In the genomic region with DNA sequence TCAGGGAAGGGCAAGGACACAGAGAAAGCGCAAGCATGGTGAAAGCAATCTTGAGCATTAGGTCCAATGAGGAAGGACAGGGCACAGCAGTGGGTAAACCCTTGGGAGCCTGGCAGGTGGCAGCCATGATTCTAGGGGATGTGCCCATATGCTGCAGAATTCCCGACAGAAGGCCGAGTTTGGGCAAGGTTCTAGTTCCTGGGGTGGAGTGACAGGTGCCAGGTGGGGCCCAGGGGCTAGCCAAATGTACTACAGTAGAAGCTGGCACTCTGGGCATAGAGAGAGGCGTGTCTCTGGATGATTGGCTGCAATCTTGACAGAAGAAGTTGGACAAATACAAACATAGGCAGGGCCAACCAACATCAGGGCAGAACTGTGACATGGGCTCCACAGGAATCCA, we compare ENCODE assay signal across 31 mouse cellular contexts. TPM values are rescaled to one million over a fixed set of nuclear protein-coding genes. Genes with fewer than 3 reads are reported as not detected.
DNase-seq lines count a peak whose midpoint lies in the region; ATAC-seq and TF ChIP-seq lines count a peak whose summit lies in the region.
"Had no signal": no experiment of that assay in that cellular context is flagged by ENCODE, and none has a peak within 500 bp of the region (broad histone marks: within the 10 kb centered on the region; RNA-seq: fewer than 3 reads in every experiment).

No protein-coding gene starts in this region.

- intact Hi-C loops in left cerebral cortex, postnatal 4 days (cut with DNase I), result no loop called here
- intact Hi-C loops in left cerebral cortex, adult 2 months (cut with DNase I), result no loop called here

- no peaks in the 10 kb centered on the region for H3K4me1 ChIP-seq in liver, embryonic 12.5 days
- no peaks in the 10 kb centered on the region for H3K4me1 ChIP-seq in lung, adult 2 months (ENCODE audit: control insufficient read depth, insufficient read depth, low read length)
- H3K4me1 ChIP-seq: embryonic facial prominence, embryonic 12.5 days; hindbrain, embryonic 15.5 days; intestine, embryonic 15.5 days; liver, embryonic 15.5 days; lung, embryonic 15.5 days; midbrain, embryonic 10.5 days; neural tube, embryonic 12.5 days had no signal

- 69% methylated on average over 4 of the region's 4 CpGs for WGBS in liver, embryonic 12.5 days (ENCODE audit: insufficient replicate concordance)
- 81% methylated on average over 4 of the region's 4 CpGs for WGBS in lung, adult 2 months

- no peak overlapping the region for H3K4me3 ChIP-seq in left cerebral cortex, adult 2 months
- H3K4me3 ChIP-seq in liver, embryonic 12.5 days, result no peak overlapping the region
- H3K4me3 ChIP-seq in lung, adult 2 months (replicated peaks; ENCODE audit: extremely low read depth, low read depth, low read length), result no peak overlapping the region
- H3K4me3 ChIP-seq: embryonic facial prominence, embryonic 12.5 days; hindbrain, embryonic 15.5 days; intestine, embryonic 15.5 days; liver, embryonic 15.5 days; lung, embryonic 15.5 days; midbrain, embryonic 10.5 days; myocyte; neural tube, embryonic 12.5 days had no signal

- DNase-seq in left cerebral cortex, postnatal 4 days, result peak; percentile 80
- DNase-seq in left cerebral cortex, adult 2 months (ENCODE audit: extremely low spot score in 1 of 2, low spot score in 2 of 2), result no peak
- peak; percentile 94 for DNase-seq in cerebellum, adult 11-12 months
- DNase-seq in cerebellum, adult 9-11 months, result peak; percentile 95
- no peak for DNase-seq in spleen, postnatal 14 days (ENCODE audit: low spot score in 2 of 2)
- DNase-seq in lung, adult 2 months, result no peak
- DNase-seq: adrenal gland, postnatal 25 days; embryo, embryonic 11 days; gastrocnemius, postnatal 14 days; heart, adult 11 months; heart, postnatal 4 days; kidney, adult 8-10 months; kidney, postnatal 4 days; layer of hippocampus, postnatal 36 days; liver; right cerebral cortex, postnatal 4 days had no signal

- no peak for TF ChIP-seq CTCF in left cerebral cortex, adult 2 months (IDR thresholded peaks at IDR 0.05)
- no peak for TF ChIP-seq CTCF in lung, adult 2 months (IDR thresholded peaks at IDR 0.05; ENCODE audit: insufficient read depth, low read length)

- H3K9ac ChIP-seq in liver, embryonic 12.5 days, result no peak overlapping the region
- H3K9ac ChIP-seq: embryonic facial prominence, embryonic 12.5 days; hindbrain, embryonic 15.5 days; intestine, embryonic 15.5 days; liver, embryonic 15.5 days; lung, embryonic 15.5 days; neural tube, embryonic 12.5 days had no signal

- H3K27me3 ChIP-seq in liver, embryonic 12.5 days (replicated peaks), result no peaks in the 10 kb centered on the region
- H3K27me3 ChIP-seq: embryonic facial prominence, embryonic 12.5 days; hindbrain, embryonic 15.5 days; intestine, embryonic 15.5 days; liver, embryonic 15.5 days; lung, embryonic 15.5 days; neural tube, embryonic 12.5 days had no signal

- ATAC-seq in liver, embryonic 12.5 days, result no peak
- ATAC-seq: forebrain, embryonic 14.5 days; intestine, embryonic 15.5 days; midbrain, embryonic 16.5 days had no signal

- H3K36me3 ChIP-seq in liver, embryonic 12.5 days, result no peaks in the 10 kb centered on the region
- H3K36me3 ChIP-seq: embryonic facial prominence, embryonic 12.5 days; hindbrain, embryonic 15.5 days; intestine, embryonic 15.5 days; liver, embryonic 15.5 days; lung, embryonic 15.5 days; midbrain, embryonic 10.5 days; neural tube, embryonic 12.5 days had no signal

- TF ChIP-seq POLR2A in lung, adult 2 months (IDR thresholded peaks at IDR 0.05; ENCODE audit: borderline replicate concordance, extremely low read depth, low read depth, low read length), result no peak

- no peak overlapping the region for H3K27ac ChIP-seq in left cerebral cortex, adult 2 months
- no peak overlapping the region for H3K27ac ChIP-seq in liver, embryonic 12.5 days
- H3K27ac ChIP-seq: embryonic facial prominence, embryonic 12.5 days; hindbrain, embryonic 15.5 days; intestine, embryonic 15.5 days; kidney, postnatal 0 days; liver, embryonic 15.5 days; lung, embryonic 15.5 days; midbrain, embryonic 10.5 days; neural tube, embryonic 12.5 days had no signal

- no peaks in the 10 kb centered on the region for H3K9me3 ChIP-seq in liver, embryonic 12.5 days (replicated peaks)
- H3K9me3 ChIP-seq: embryonic facial prominence, embryonic 12.5 days; hindbrain, embryonic 15.5 days; intestine, embryonic 15.5 days; liver, embryonic 15.5 days; lung, embryonic 15.5 days; midbrain, embryonic 10.5 days; neural tube, embryonic 12.5 days had no signal

- H3K4me2 ChIP-seq in liver, embryonic 12.5 days, result no peak overlapping the region
- H3K4me2 ChIP-seq: embryonic facial prominence, embryonic 12.5 days; heart, embryonic 11.5 days; hindbrain, embryonic 15.5 days; intestine, embryonic 15.5 days; liver, embryonic 15.5 days; lung, embryonic 15.5 days; neural tube, embryonic 12.5 days had no signal

RNA-seq across cellular contexts. Expression of a gene that starts 19.6 kb away (rescaled TPM):
- total RNA-seq in left cerebral cortex, postnatal 4 days (2021), result 1,000 to 10,000 TPM; 1,463 to 1,471 TPM
- 100 to 1,000 TPM; 302 to 315 TPM for total RNA-seq in left cerebral cortex, adult 2 months (2021)
- polyA plus RNA-seq in liver, embryonic 12.5 days (2016; fragmentation: Nextera tagmentation; extraction: Ambion mirVana), result 7.2 and 8.9 TPM in 2 replicates
- polyA plus RNA-seq in lung, adult 2 months (2012; rRNA removed), result 5.5 and 12.2 TPM in 2 replicates
- total RNA-seq: megakaryocyte progenitor cell, adult 5-6 weeks had no signal
- polyA plus RNA-seq: spleen, adult 2 months had no signal

Comparison
In these comparisons a context has a peak if more than half of its experiments do, and no peak if none do; other contexts are left out.
1. DNase-seq: peak in left cerebral cortex, postnatal 4 days (single experiment), cerebellum, adult 11-12 months (single experiment) and cerebellum, adult 9-11 months (single experiment); none in left cerebral cortex, adult 2 months (0 of 2), spleen, postnatal 14 days (0 of 2) and lung, adult 2 months (single experiment).
2. RNA of a gene that starts 19.6 kb away (total RNA-seq): 1,463 to 1,471 TPM in left cerebral cortex, postnatal 4 days; 302 to 315 TPM in left cerebral cortex, adult 2 months; every median in the first group is over 4 times any median in the second.